Mouse (Mus musculus): Measurements from ENCODE around the gene Zmym1.

DNA sequence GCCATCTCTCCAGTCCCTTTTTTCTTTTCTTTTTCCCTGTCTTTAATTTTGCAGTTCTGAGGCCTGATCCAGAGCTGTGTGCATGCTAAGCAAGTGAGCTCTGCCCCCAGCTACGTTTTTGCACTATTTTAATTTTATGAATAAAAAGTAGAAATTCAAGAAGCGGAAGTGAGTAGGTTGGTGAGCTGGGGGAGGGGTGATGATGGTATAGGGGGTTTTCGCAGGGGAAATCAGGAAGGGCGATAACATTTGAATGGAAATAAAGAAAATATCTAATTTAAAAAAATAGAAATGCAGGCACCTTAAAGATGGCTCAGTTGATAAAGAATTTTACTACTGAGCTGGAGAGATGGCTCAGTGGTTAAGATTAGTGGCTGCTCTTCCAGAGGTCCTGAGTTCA, 17.4 kb downstream of the Zmym1 start:
- no peak for TF ChIP-seq CTCF (IDR thresholded peaks at IDR 0.05; ENCODE audit: insufficient read depth, low read depth, low read length)
- TF ChIP-seq POLR2A (IDR thresholded peaks at IDR 0.05; ENCODE audit: insufficient read depth, low read depth, low read length), result no peak

All from olfactory bulb, adult 2 months (tissue).